Mouse (Mus musculus) erythroblast, embryonic 14.5 days (primary cell): ENCODE measurements around the gene Egfem1. TPM values are rescaled to one million over a fixed set of nuclear protein-coding genes. Genes with fewer than 3 reads are reported as not detected.

Experiments used
- H3K27me3 ChIP-seq: 2 replicates; pipeline ENCODE4 v1.6.1; 2012; ENCODE audit warnings: inconsistent platforms; ENCODE audit not compliant: control insufficient read depth
- H3K36me3 ChIP-seq: 2 replicates; pipeline ENCODE4 v1.6.1; 2012; ENCODE audit warnings: mild to moderate bottlenecking, inconsistent platforms; ENCODE audit not compliant: control insufficient read depth
- H3K4me1 ChIP-seq: 2 replicates; pipeline ENCODE4 v1.6.1; 2012; ENCODE audit warnings: inconsistent platforms; ENCODE audit not compliant: control insufficient read depth
- H3K4me3 ChIP-seq: replicated peaks from 2 replicates; pipeline ENCODE3; 2012; ENCODE audit warnings: moderate library complexity, mild to moderate bottlenecking, inconsistent platforms
- H3K9me3 ChIP-seq: 2 replicates; pipeline ENCODE4 v1.6.1; 2012; ENCODE audit warnings: low read length, inconsistent platforms, mixed read lengths; ENCODE audit not compliant: control insufficient read depth
- GATA1 ChIP-seq: IDR thresholded peaks from 2 replicates; pipeline ENCODE4 v1.6.1; 2012; ENCODE audit warnings: low read length, inconsistent platforms, mixed read lengths
- TAL1 ChIP-seq: IDR thresholded peaks from 3 replicates; pipeline ENCODE4 v1.6.1; 2012; ENCODE audit warnings: low read length, inconsistent platforms, mixed read lengths
- polyA plus RNA-seq: library from polyadenylated mRNA; stranded (reverse); fragments of >175 nt; gene quantifications from 2 replicates; pipeline ENCODE4 v1.2.3, GENCODE M21; 2012

The Egfem1 gene
- polyA plus RNA-seq, 1 experiment, result not detected

GRCm38 (mm10) chr3:29236517-29236916, 154.7 kb downstream of the Egfem1 start:
- no peaks in the 10 kb centered on the region for H3K27me3 ChIP-seq
- no peaks in the 10 kb centered on the region; the same call in 1 of the 2 replicates for H3K9me3 ChIP-seq
- no peak overlapping the region for H3K4me3 ChIP-seq
- H3K36me3 ChIP-seq, result no peaks in the 10 kb centered on the region
- no peak for TF ChIP-seq TAL1
- TF ChIP-seq GATA1, result no peak
- no peaks in the 10 kb centered on the region for H3K4me1 ChIP-seq

- H3K27me3 ChIP-seq, result no peaks in the 10 kb centered on the region
- TF ChIP-seq TAL1, result no peak
- TF ChIP-seq GATA1, result no peak
- H3K4me3 ChIP-seq, result no peak overlapping the region
- no peaks in the 10 kb centered on the region for H3K36me3 ChIP-seq
- H3K9me3 ChIP-seq, result no peaks in the 10 kb centered on the region
- no peaks in the 10 kb centered on the region for H3K4me1 ChIP-seq
Observed at GRCm38 (mm10) chr3:29243600-29243999, 161.8 kb downstream of the Egfem1 start.

- H3K9me3 ChIP-seq, result no peaks in the 10 kb centered on the region
- H3K27me3 ChIP-seq, result no peaks in the 10 kb centered on the region
- TF ChIP-seq GATA1 (no peak), TAL1 (no peak)
- H3K4me1 ChIP-seq, result no peaks in the 10 kb centered on the region
- no peaks in the 10 kb centered on the region for H3K36me3 ChIP-seq
- no peak overlapping the region for H3K4me3 ChIP-seq
Observed at GRCm38 (mm10) chr3:29291633-29292032, 209.8 kb downstream of the Egfem1 start.

- H3K27me3 ChIP-seq, result no peaks in the 10 kb centered on the region
Observed at GRCm38 (mm10) chr3:29292251-29292650, 210.4 kb downstream of the Egfem1 start.

GRCm38 (mm10) chr3:29293230-29293629, 211.4 kb downstream of the Egfem1 start:
- Histone ChIP-seq H3K36me3 (no peaks in the 10 kb centered on the region), H3K4me3 (no peak overlapping the region), H3K9me3 (no peaks in the 10 kb centered on the region), H3K4me1 (no peaks in the 10 kb centered on the region), H3K27me3 (no peaks in the 10 kb centered on the region)
- no peak for TF ChIP-seq GATA1
- TF ChIP-seq TAL1, result no peak

More at GRCm38 (mm10) chr3:29292251-29292650, 210.4 kb downstream of the Egfem1 start:
- no peaks in the 10 kb centered on the region for H3K36me3 ChIP-seq
- no peak for TF ChIP-seq GATA1
- TF ChIP-seq TAL1, result no peak
- no peaks in the 10 kb centered on the region for H3K9me3 ChIP-seq
- H3K4me1 ChIP-seq, result no peaks in the 10 kb centered on the region
- no peak overlapping the region for H3K4me3 ChIP-seq

GRCm38 (mm10) chr3:29342223-29342791, 260.5 kb downstream of the Egfem1 start:
- TF ChIP-seq GATA1 (no peak), TAL1 (no peak)
- Histone ChIP-seq H3K27me3 (no peaks in the 10 kb centered on the region), H3K4me3 (no peak overlapping the region), H3K9me3 (no peaks in the 10 kb centered on the region), H3K4me1 (no peaks in the 10 kb centered on the region), H3K36me3 (no peaks in the 10 kb centered on the region)

- no peak overlapping the region for H3K4me3 ChIP-seq
- no peaks in the 10 kb centered on the region for H3K36me3 ChIP-seq
- H3K27me3 ChIP-seq, result no peaks in the 10 kb centered on the region
- H3K4me1 ChIP-seq, result no peaks in the 10 kb centered on the region
- H3K9me3 ChIP-seq, result no peaks in the 10 kb centered on the region
- no peak for TF ChIP-seq TAL1
- no peak for TF ChIP-seq GATA1
Observed at GRCm38 (mm10) chr3:29345805-29346204, 264.0 kb downstream of the Egfem1 start.

GRCm38 (mm10) chr3:29366907-29367306, 285.1 kb downstream of the Egfem1 start:
- no peak overlapping the region for H3K4me3 ChIP-seq
- no peaks in the 10 kb centered on the region for H3K4me1 ChIP-seq
- H3K9me3 ChIP-seq, result no peaks in the 10 kb centered on the region
- no peaks in the 10 kb centered on the region for H3K36me3 ChIP-seq
- TF ChIP-seq GATA1 (no peak), TAL1 (no peak)
- no peaks in the 10 kb centered on the region for H3K27me3 ChIP-seq

- Histone ChIP-seq H3K4me1 (no peaks in the 10 kb centered on the region), H3K36me3 (no peaks in the 10 kb centered on the region), H3K4me3 (no peak overlapping the region), H3K9me3 (no peaks in the 10 kb centered on the region), H3K27me3 (no peaks in the 10 kb centered on the region)
- TF ChIP-seq GATA1, result no peak
- TF ChIP-seq TAL1, result no peak
Observed at GRCm38 (mm10) chr3:29370519-29370918, 288.7 kb downstream of the Egfem1 start.

GRCm38 (mm10) chr3:29381255-29381654, 299.4 kb downstream of the Egfem1 start:
- Histone ChIP-seq H3K4me3 (no peak overlapping the region), H3K36me3 (no peaks in the 10 kb centered on the region), H3K9me3 (no peaks in the 10 kb centered on the region), H3K4me1 (no peaks in the 10 kb centered on the region), H3K27me3 (no peaks in the 10 kb centered on the region)
- TF ChIP-seq TAL1 (no peak), GATA1 (no peak)

GRCm38 (mm10) chr3:29399064-29399463, 317.2 kb downstream of the Egfem1 start:
- Histone ChIP-seq H3K36me3 (no peaks in the 10 kb centered on the region), H3K9me3 (no peaks in the 10 kb centered on the region), H3K27me3 (no peaks in the 10 kb centered on the region), H3K4me1 (no peaks in the 10 kb centered on the region), H3K4me3 (no peak overlapping the region)
- TF ChIP-seq GATA1, result no peak
- no peak for TF ChIP-seq TAL1
